Mouse (Mus musculus): ENCODE measurements around the gene Cep19.

The Cep19 gene

GRCm38 (mm10) chr16:32130190-32130826 is 30.7 kb downstream of the Cep19 start:
- in situ Hi-C loops (cut with MboI; ENCODE audit: low pct_unique_long_range_greater_than_20kb in 1 of 2, low sequenced_read_pairs in 2 of 2, unreplicated experiment in 1 of 2): no loop called here

DNA sequence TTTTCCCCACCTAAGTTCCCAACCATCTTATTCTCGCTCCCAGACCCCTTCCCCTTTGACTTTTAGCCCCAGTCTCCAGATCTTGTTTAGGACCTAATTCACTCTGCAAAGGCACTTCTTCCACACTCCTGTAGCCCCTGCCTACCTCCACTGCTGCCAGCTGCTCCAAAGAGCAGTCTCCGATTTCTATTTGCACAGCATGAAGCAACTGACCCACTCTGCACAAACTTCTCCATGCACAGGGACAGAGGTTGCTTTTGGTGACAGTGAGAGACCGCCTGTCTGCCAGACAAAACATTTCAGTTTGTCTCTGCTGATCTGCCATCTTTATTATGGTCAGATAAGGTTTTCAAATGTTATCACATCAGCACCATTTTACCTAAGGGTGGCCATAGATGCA is 33.5 kb downstream of the Cep19 start:
- in situ Hi-C loops (cut with MboI; ENCODE audit: low pct_unique_long_range_greater_than_20kb in 1 of 2, low sequenced_read_pairs in 2 of 2, unreplicated experiment in 1 of 2): no loop called here

- in situ Hi-C loops (cut with MboI; ENCODE audit: low pct_unique_long_range_greater_than_20kb in 1 of 2, low sequenced_read_pairs in 2 of 2, unreplicated experiment in 1 of 2): no loop called here
Measured at GRCm38 (mm10) chr16:32135842-32136357, 36.3 kb downstream of the Cep19 start.

GRCm38 (mm10) chr16:32138954-32139353 is 39.4 kb downstream of the Cep19 start:
- in situ Hi-C loops (cut with MboI; ENCODE audit: low pct_unique_long_range_greater_than_20kb in 1 of 2, low sequenced_read_pairs in 2 of 2, unreplicated experiment in 1 of 2): no loop called here

DNA sequence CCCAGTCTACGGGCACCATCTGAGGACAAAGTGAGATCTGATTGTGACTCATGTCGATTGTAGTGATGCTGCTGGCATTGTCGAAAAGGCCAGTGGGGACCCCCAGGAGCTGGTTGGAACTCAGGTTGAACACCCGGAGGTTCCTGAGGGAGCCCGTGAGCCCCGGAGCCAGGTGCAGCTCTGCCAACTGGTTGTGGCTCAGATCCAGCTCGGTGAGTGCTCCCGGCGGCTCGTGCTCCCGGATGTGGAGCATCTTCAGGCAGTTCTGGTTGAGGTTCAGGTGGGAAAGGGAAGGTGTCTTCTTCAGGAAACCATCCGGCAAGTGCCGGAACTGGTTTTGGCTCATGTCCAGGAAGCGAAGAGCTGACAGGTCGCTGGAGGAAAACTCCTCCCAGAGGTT is 44.2 kb downstream of the Cep19 start:
- in situ Hi-C loops (cut with MboI; ENCODE audit: low pct_unique_long_range_greater_than_20kb in 1 of 2, low sequenced_read_pairs in 2 of 2, unreplicated experiment in 1 of 2): no loop called here

DNA sequence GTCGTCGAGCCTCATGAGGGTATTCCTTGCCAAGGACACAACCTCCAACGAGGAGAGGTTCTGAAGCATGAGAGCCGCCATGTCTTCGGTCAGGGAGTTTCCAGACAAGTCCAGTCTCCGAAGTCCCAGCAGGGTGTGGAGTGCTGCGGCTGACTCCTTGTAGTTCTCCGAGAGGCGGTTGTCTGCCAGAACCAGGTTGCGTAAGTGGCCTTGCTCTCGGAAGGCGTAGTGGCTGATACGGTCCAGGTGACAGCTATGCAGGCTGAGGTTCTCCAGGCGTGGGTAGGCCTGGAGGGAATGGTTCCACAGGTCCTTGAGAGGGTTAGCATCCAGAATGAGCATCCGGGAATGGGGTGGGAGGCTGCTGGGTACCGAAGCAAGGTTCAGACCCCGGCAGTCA is 45.0 kb downstream of the Cep19 start:
- in situ Hi-C loops (cut with MboI; ENCODE audit: low pct_unique_long_range_greater_than_20kb in 1 of 2, low sequenced_read_pairs in 2 of 2, unreplicated experiment in 1 of 2): no loop called here

DNA sequence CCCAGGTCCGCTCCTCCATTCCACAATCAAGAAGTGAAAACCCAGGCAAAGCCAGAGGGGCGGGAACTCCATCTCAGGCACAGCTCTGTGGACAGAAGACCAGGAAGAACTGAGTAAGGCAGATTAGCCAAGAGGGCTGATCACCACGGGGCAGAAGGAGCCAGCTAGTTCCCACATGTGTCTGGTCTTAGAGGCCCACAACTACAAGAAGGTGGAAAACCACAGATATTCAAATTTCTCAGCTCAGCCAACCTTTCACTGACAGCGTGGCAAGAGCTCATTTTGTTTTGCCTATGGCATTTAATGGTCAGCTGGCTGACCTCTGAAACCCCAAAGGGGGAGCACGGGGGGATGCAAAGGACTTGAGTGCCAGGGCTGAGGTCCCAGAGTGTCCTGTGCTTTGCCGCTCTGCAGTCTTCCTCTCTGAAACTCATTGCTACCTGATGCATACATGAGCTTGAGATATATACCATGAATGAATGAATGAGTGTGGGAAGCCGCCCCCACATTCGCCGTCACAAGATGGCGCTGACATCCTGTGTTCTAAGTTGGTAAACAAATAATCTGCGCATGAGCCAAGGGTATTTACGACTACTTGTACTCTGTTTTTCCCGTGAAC is 48.1 kb downstream of the Cep19 start:
- in situ Hi-C loops (cut with MboI; ENCODE audit: low pct_unique_long_range_greater_than_20kb in 1 of 2, low sequenced_read_pairs in 2 of 2, unreplicated experiment in 1 of 2): no loop called here

DNA sequence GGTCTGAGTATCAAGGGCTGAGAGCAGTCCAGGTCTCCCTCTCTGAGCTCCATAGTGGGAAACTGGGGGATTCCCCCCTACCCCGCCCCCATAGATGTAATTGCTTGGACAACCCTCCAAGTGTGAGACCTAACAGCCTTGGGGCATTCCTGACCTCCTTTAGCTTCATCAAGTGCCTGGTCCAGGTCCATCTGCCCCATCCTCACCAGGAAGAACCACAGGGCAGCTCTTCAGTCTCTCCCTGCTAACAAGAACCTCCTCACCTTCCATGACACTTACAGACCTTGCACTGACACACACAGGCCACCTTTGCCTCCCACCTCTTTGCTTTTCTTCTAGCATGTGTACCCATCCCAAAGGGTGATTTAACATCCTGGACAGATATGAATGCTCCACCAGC is 54.4 kb downstream of the Cep19 start:
- in situ Hi-C loops (cut with MboI; ENCODE audit: low pct_unique_long_range_greater_than_20kb in 1 of 2, low sequenced_read_pairs in 2 of 2, unreplicated experiment in 1 of 2): no loop called here

DNA sequence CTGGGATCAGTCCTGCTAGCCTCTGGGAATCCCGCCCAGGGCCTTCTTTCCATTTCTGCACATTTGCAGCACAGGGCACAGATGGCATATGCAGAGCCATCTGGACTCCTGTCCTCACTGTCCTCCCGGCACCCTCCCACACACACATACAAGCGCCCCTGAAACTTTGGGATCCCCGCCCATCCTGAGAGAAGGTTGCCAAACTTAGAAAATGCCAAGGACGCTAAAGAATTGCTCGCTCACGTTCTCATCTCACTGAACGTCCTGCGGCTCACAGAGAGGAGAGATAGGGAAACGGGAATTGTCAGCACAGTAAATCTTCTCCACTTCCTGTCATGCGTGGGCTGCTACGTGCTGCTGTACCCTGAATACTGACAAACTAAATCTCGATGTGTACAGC is 54.8 kb downstream of the Cep19 start:
- in situ Hi-C loops (cut with MboI; ENCODE audit: low pct_unique_long_range_greater_than_20kb in 1 of 2, low sequenced_read_pairs in 2 of 2, unreplicated experiment in 1 of 2): no loop called here

DNA sequence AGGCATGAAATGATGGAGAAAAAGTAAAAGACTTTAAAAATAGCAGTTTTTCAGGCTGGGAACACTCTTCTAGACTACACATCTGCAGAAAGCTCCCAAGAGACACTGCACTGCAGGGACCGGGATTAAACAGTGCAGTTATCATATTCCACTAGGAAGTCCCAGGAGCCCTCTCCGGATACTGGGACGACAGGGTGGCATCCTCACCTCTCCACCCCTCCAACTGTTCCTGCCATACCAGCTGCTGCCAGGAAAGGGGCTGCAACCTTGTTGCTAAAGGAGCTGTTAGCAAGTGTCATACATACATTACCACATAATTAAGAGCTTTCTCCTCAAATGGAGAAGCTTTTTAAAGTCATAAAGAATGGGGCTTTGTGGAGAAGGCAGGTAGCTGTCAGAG is 57.1 kb downstream of the Cep19 start:
- in situ Hi-C loops (cut with MboI; ENCODE audit: low pct_unique_long_range_greater_than_20kb in 1 of 2, low sequenced_read_pairs in 2 of 2, unreplicated experiment in 1 of 2): no loop called here

GRCm38 (mm10) chr16:32157369-32157768 is 57.8 kb downstream of the Cep19 start:
- in situ Hi-C loops (cut with MboI; ENCODE audit: low pct_unique_long_range_greater_than_20kb in 1 of 2, low sequenced_read_pairs in 2 of 2, unreplicated experiment in 1 of 2): no loop called here
